Mouse (Mus musculus) ovary, adult 2 months (tissue): ENCODE results near the gene Cdk2. TPM values are rescaled to one million over a fixed set of nuclear protein-coding genes. Genes with fewer than 3 reads are reported as not detected.

ENCODE experiments used
- polyA plus RNA-seq: library from polyadenylated mRNA; depleted of rRNA; stranded (reverse); fragments of >200 nt; gene quantifications from 2 replicates; pipeline ENCODE4 v1.2.3, GENCODE M21; 2012; rRNA removed

Gene Cdk2
- 17.5 and 21.4 TPM in 2 replicates for polyA plus RNA-seq

DNA sequence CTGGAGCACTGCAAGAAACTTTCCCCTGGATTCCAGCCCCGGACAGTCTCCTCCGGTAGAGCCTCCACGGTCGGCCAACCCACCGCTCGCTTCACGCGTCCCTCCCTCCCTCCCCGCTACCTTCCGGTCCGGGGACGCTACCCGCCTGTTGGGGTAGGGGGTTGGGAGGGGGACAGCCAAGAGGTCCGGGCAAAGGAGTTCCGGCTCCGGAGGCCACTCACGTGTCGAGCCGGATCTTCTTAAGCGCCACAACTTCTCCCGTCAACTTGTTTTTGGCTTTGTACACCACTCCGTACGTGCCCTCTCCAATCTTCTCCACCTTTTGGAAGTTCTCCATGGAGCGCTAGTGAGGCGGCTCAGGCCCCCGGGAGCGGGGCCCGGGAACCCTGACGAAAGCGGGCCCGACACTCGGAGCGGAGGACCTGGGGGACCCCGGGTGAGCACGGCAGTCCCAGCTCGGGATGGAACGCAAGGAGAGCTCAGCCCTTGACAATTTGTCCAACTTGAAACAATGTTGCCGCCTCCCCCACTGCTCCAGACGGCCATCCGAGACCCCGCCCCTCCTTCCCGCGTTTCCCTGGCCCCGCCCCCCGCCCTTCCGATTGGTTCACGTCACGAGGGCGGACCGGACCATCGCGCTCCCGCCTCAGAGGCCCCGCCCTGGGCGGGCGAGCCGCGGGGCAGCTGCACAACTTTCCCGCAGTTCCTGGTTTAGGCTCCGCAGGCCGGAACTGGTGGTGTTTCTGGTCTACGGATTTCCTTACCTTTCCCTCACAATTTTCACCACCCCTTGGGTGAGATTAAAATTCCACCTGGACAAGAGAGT, at the start of gene Cdk2:
Cdk2 (minus strand) TSS at position 541 of the 826 bp plus-strand sequence.

DNA sequence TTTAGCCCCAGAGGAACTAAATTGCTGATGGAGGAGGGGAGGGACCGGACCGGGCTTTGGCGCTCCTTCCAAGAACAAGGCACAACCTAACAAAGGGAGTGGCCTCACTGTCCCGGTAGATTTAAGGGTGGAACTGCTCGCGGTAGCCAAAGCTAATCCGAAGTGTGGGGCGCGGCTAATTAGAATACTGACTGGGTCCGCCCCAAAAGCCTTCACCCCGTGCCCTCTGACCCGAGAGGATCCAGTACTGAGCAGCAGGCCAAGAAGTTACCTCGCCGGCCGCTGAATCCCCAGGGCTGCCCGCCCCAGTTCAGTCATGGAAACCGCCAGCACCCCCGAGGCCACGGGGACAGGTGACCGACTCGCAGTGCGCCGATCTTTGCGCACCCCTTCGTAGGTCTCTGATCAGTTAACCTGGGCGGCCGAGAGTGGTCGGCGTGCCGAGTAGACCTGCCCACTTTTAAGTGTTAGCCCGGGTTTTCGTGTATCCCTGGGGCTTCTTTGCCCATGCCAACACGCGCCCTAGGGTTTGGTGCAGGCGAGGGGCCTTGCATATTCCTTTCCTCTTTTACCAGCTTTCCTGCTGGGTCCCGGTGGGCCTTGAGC, 42.9 kb upstream of the Cdk2 start, which contains the start of gene Pym1:
Pym1 (plus strand) TSS at position 244 of the 606 bp plus-strand sequence.

DNA sequence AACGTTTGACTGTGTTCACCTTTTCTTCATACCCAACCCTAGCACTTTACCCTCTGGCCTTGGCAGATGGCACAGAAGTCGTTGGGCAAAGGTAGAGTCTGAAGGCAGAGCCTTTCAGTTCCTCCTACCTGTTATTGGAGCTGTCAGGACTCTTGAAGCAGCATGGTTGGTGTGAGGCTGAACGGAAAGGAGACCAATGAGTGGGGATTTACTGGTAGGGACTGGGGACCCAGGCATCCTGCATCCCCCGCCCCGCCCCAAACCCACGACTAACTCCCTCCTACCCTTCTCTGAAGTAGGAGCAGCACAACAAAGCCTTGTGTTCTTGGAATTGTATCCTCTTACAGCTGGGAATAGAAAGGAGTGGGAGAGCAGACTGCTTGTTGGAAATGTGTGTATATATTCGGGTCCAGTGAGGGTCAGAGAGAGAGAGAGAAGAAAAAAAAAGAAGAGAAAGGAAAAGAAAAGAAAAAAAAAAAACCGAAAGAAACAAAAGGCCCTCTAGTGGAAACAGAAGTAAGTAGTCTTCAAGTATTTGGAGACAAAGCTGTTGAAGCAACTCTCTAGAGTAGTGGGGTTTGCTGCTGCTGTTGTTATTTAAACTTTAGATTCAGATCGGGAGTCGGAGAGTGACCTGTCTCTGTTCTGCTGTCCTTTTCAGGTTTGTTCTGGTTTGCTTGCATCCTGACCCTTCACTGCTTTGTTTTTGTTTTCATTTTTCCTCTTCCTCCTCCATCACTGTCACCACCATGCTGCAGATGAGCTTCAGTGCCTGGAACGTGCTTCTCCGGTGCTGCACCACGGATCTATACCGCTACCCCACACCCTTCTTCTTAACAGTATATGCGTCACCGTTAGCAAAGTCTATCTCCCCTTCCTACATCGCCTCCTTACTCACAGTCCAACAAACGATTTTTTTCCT, 40.1 kb upstream of the Cdk2 start, which contains the start of gene Dgka:
Dgka (minus strand) TSS at position 176 of the 922 bp plus-strand sequence.

DNA sequence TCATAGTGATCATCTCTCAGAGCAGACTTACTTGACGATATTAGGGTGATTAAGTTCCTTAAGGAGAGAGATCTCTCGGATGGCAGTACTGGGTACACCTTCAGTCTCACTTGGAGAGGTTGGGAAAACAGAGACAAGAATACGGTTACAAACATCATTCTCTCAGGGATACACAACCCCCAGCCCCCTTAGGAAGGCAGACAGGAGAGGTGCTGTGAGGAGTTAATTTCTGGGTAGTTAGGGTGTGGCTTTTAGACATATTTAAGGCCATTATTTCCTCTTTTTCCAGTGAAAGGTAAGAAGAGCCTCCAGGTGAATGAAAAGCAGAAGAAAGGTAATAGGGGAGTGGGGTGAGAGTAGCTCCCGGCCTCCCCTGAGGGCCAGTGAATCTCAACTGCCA, 936 bp downstream of the Cdk2 start, which contains the start of gene Pmel:
Pmel (plus strand) TSS at position 301 of the 400 bp plus-strand sequence.

DNA sequence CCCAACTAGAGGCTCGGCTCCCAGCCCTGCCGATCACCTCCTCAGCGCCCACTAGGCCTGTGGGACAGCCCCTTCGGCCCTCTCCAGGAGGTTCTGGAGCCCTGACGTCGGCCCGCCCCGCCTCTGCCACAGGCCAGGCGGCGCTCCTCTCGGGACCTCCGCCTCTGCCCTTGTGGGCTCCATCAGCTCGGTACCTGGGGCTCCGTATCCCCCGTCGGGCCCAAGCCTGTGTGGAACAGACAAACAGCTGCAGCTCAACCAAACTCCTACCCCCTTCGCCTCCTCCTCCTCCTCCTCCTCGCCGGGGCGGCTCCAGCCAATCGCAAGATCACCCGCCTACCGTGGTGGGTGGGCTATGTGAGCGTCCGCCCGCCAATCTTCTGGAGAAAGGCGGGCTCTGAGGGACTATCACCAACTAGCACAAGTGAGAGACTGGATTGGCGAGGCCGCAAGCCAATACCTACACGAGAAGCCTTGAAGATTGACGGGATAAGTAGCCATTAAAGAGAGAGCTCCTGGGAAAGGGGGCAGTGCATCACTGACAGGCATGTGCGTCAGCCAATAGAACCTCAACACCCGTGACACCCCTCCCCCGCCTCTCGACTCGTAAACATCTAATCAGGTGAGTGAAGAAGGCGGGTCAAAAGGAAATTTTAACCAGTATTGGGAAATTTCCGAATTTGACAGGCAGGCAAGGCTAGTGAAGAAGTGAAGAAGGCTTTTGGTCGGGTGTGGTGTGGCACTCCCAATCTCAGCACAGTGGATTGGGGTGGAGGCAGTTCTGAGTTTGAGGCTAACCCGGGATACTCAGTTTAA, 8.6 kb downstream of the Cdk2 start, which contains the start of gene Rab5b:
Rab5b (minus strand) TSS at position 273 of the 816 bp plus-strand sequence.

DNA sequence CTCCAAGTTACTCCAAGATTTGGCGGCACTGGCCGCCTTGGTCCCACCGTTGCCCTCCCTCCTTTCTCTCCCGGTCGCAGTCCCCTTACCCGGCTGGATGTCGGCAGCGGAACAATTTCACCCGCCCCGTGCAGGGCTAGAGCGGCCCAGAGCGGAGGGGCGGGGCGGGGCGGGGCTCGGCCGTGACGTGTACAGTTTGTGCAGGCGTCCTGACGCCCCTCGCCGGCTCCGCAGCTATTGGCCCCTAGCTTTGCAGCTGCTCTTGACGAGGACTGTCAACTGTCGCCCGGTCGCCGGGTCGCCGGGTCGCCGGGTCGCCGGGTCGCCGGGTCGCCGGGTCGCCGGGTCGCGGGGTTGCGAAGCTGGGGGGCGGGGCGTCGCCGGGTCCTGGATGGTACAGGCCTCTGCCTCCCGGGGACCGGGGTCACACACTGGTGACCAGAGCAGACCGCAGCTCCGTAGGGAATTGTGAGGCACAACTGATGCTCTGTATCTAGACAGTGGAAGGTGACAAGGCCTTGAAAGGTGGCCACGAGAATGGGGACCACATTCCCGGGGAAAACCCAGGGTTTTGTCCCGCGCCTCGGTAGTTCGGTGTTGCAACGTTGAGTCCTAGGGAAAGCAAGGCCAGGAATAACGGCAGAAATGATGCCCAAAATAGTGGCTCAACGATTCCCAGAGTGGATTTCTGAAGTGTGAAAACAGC, 30.9 kb downstream of the Cdk2 start, which contains the start of gene Suox:
Suox (minus strand) TSS at position 311 of the 706 bp plus-strand sequence.

Other genes starting within 250 kb of the Cdk2 start
- gene Smarcc2, start 245.8 kb downstream of the Cdk2 start, polyA plus RNA-seq: 130 and 148 TPM in 2 replicates
- gene Myl6, start 210.9 kb downstream of the Cdk2 start, polyA plus RNA-seq: 1,000 and 1,018 TPM in 2 replicates
- 4.9 and 5.2 TPM in 2 replicates for gene Myl6b, start 206.3 kb downstream of the Cdk2 start, polyA plus RNA-seq
- gene Esyt1, start 179.2 kb downstream of the Cdk2 start, polyA plus RNA-seq: 72.6 and 73.1 TPM in 2 replicates
- gene Zc3h10, start 157.3 kb downstream of the Cdk2 start, polyA plus RNA-seq: 18.0 and 21.1 TPM in 2 replicates
- gene Rpl41, start 155.7 kb downstream of the Cdk2 start, polyA plus RNA-seq: 2,417 and 2,489 TPM in 2 replicates
- gene Pa2g4, start 139.0 kb downstream of the Cdk2 start, polyA plus RNA-seq: 14.1 and 17.1 TPM in 2 replicates
- gene Erbb3, start 115.4 kb downstream of the Cdk2 start, polyA plus RNA-seq: 6.8 and 6.9 TPM in 2 replicates
- 1,277 and 1,434 TPM in 2 replicates for gene Rps26, start 78.3 kb downstream of the Cdk2 start, polyA plus RNA-seq
- 2.2 and 3.8 TPM in 2 replicates for gene Ikzf4, start 59.0 kb downstream of the Cdk2 start, polyA plus RNA-seq
- 6.7 and 11.9 TPM in 2 replicates for gene Suox, start 31.0 kb downstream of the Cdk2 start, polyA plus RNA-seq
- 68.7 and 73.1 TPM in 2 replicates for gene Rab5b, start 8.8 kb downstream of the Cdk2 start, polyA plus RNA-seq
- gene Pmel, start 836 bp downstream of the Cdk2 start, polyA plus RNA-seq: 1.5 and 1.9 TPM in 2 replicates
- gene Dgka, start 39.8 kb upstream of the Cdk2 start, polyA plus RNA-seq: 14.3 and 18.2 TPM in 2 replicates
- gene Pym1, start 42.9 kb upstream of the Cdk2 start, polyA plus RNA-seq: 20.8 and 23.0 TPM in 2 replicates
- 10.0 and 11.3 TPM in 2 replicates for gene Mmp19, start 85.9 kb upstream of the Cdk2 start, polyA plus RNA-seq
- gene Dnajc14, start 99.0 kb upstream of the Cdk2 start, polyA plus RNA-seq: 10.4 and 10.8 TPM in 2 replicates
- 34.2 and 35.6 TPM in 2 replicates for gene Tmem198b, start 99.3 kb upstream of the Cdk2 start, polyA plus RNA-seq
- 1.6 and 4.1 TPM in 2 replicates for gene Sarnp, start 112.3 kb upstream of the Cdk2 start, polyA plus RNA-seq
- 30.3 and 44.4 TPM in 2 replicates for gene Ormdl2, start 116.6 kb upstream of the Cdk2 start, polyA plus RNA-seq
- gene Gdf11, start 186.7 kb upstream of the Cdk2 start, polyA plus RNA-seq: 4.8 and 5.4 TPM in 2 replicates
- 152 and 168 TPM in 2 replicates for gene Cd63, start 196.0 kb upstream of the Cdk2 start, polyA plus RNA-seq
- 34.5 and 43.3 TPM in 2 replicates for gene Rdh5, start 217.9 kb upstream of the Cdk2 start, polyA plus RNA-seq
- gene Bloc1s1, start 219.0 kb upstream of the Cdk2 start, polyA plus RNA-seq: 242 and 261 TPM in 2 replicates
- gene Itga7, start 228.8 kb upstream of the Cdk2 start, polyA plus RNA-seq: 36.2 and 36.9 TPM in 2 replicates